Mouse (Mus musculus) hindbrain, embryonic 13.5 days (tissue): Measurements from ENCODE around the gene Sema6d. TPM values are rescaled to one million over a fixed set of nuclear protein-coding genes. Genes with fewer than 3 reads are reported as not detected.

Experiments
- ATAC-seq: fragments of 200-750 bp; cut with Nextera tagmentation; 2 replicates; pipeline ENCODE4 v1.8.0; 2017; ENCODE audit warnings: moderate TSS enrichment; ENCODE audit not compliant: low FRiP score
- H3K27ac ChIP-seq: fragments of 300-500 bp; sonication (generic); 2 replicates; pipeline ENCODE4 v1.5.1; 2015; ENCODE audit warnings: inconsistent platforms, mild to moderate bottlenecking, moderate library complexity
- H3K27me3 ChIP-seq: fragments of 300-500 bp; sonication (generic); 2 replicates; pipeline ENCODE4 v1.6.1; 2015; ENCODE audit warnings: mild to moderate bottlenecking, inconsistent platforms
- H3K36me3 ChIP-seq: fragments of 300-500 bp; sonication (generic); 2 replicates; pipeline ENCODE4 v1.6.1; 2015; ENCODE audit warnings: mild to moderate bottlenecking, inconsistent platforms
- H3K4me1 ChIP-seq: fragments of 300-500 bp; sonication (generic); replicated peaks from 2 replicates; pipeline ENCODE4 v1.6.1; 2015; ENCODE audit warnings: inconsistent platforms
- H3K4me2 ChIP-seq: fragments of 300-500 bp; sonication (generic); 2 replicates; pipeline ENCODE4 v1.6.1; 2015; ENCODE audit warnings: inconsistent platforms, mild to moderate bottlenecking, moderate library complexity
- H3K4me3 ChIP-seq: fragments of 300-500 bp; sonication (generic); 2 replicates; pipeline ENCODE4 v1.5.1; 2015; ENCODE audit warnings: mild to moderate bottlenecking, inconsistent platforms
- H3K9ac ChIP-seq: fragments of 300-500 bp; sonication (generic); 2 replicates; pipeline ENCODE4 v1.6.1; 2015; ENCODE audit warnings: mild to moderate bottlenecking, inconsistent platforms
- H3K9me3 ChIP-seq: fragments of 300-500 bp; sonication (generic); 2 replicates; pipeline ENCODE4 v1.6.1; 2016; ENCODE audit warnings: inconsistent platforms
- WGBS: fragments of 180-500 bp; shearing (Covaris S2); methylation state at CpG from one replicate; pipeline ENCODE4 v1.1.7; 2015; 5-methylcytosine and 5-hydroxymethylcytosine counted together
- polyA plus RNA-seq: library from polyadenylated mRNA; unstranded; fragments of >200 nt; fragmentation: Nextera tagmentation; extraction: Ambion mirVana; gene quantifications from 2 replicates; pipeline ENCODE4 v1.2.1, GENCODE M21; 2015

The Sema6d gene
- polyA plus RNA-seq, 1 experiment from 2014 or later = 35.6 TPM

GRCm38 (mm10) chr2:124420170-124420825, 330.5 kb downstream of the Sema6d start:
- no peak overlapping the region for H3K27ac ChIP-seq
- H3K27me3 ChIP-seq = no peaks in the 10 kb centered on the region
- no peaks in the 10 kb centered on the region for H3K4me1 ChIP-seq
- whole genome bisulfite sequencing = 60% methylated on average over 1 of the region's 1 CpGs
- no peak overlapping the region for H3K9ac ChIP-seq
- no peaks in the 10 kb centered on the region for H3K36me3 ChIP-seq
- H3K4me2 ChIP-seq = no peak overlapping the region
- H3K4me3 ChIP-seq = no peak overlapping the region
- ATAC-seq = no peak
- no peaks in the 10 kb centered on the region for H3K9me3 ChIP-seq

GRCm38 (mm10) chr2:124429744-124430143, 340.0 kb downstream of the Sema6d start:
- Histone ChIP-seq H3K9ac (no peak overlapping the region), H3K4me3 (no peak overlapping the region), H3K36me3 (no peaks in the 10 kb centered on the region), H3K9me3 (no peaks in the 10 kb centered on the region), H3K27ac (no peak overlapping the region), H3K27me3 (no peaks in the 10 kb centered on the region), H3K4me1 (no peaks in the 10 kb centered on the region), H3K4me2 (no peak overlapping the region)
- no peak for ATAC-seq
- 83% methylated on average over 5 of the region's 5 CpGs for WGBS

- Histone ChIP-seq H3K27ac (no peak overlapping the region), H3K4me2 (no peak overlapping the region), H3K4me3 (no peak overlapping the region), H3K9me3 (no peaks in the 10 kb centered on the region), H3K27me3 (no peaks in the 10 kb centered on the region), H3K4me1 (0 out of 2 replicates have a peak, but pooled peaks cover 7% of the 10 kb centered on the region), H3K9ac (no peak overlapping the region), H3K36me3 (no peaks in the 10 kb centered on the region)
- 89% methylated on average over 3 of the region's 3 CpGs for WGBS
- ATAC-seq = no peak
These were observed 340.9 kb downstream of the Sema6d start for GRCm38 (mm10) chr2:124430708-124431107.

- no peak overlapping the region for H3K9ac ChIP-seq
- H3K27me3 ChIP-seq = no peaks in the 10 kb centered on the region
- H3K9me3 ChIP-seq = no peaks in the 10 kb centered on the region
- no peak overlapping the region for H3K27ac ChIP-seq
- ATAC-seq = no peak
- no peaks in the 10 kb centered on the region for H3K36me3 ChIP-seq
- H3K4me2 ChIP-seq = no peak overlapping the region
- H3K4me3 ChIP-seq = no peak overlapping the region
- peaks cover 7% of the 10 kb centered on the region; the same call in 1 of the 2 replicates for H3K4me1 ChIP-seq
- WGBS = 82% methylated on average over 12 of the region's 12 CpGs
These were observed 345.7 kb downstream of the Sema6d start for GRCm38 (mm10) chr2:124435382-124436002.

GRCm38 (mm10) chr2:124436704-124437103, 346.9 kb downstream of the Sema6d start:
- no peaks in the 10 kb centered on the region for H3K9me3 ChIP-seq
- no peak for ATAC-seq
- H3K9ac ChIP-seq = no peak overlapping the region
- no peaks in the 10 kb centered on the region for H3K27me3 ChIP-seq
- no peak overlapping the region for H3K4me2 ChIP-seq
- no peak overlapping the region for H3K4me3 ChIP-seq
- H3K36me3 ChIP-seq = no peaks in the 10 kb centered on the region
- no peak overlapping the region for H3K27ac ChIP-seq
- 73% methylated on average over 8 of the region's 8 CpGs for WGBS
- peaks cover 10% of the 10 kb centered on the region; the same call in 1 of the 2 replicates for H3K4me1 ChIP-seq

- Histone ChIP-seq H3K4me3 (no peak overlapping the region), H3K4me2 (no peak overlapping the region), H3K36me3 (no peaks in the 10 kb centered on the region), H3K27ac (no peak overlapping the region), H3K9ac (no peak overlapping the region), H3K4me1 (0 out of 2 replicates have a peak, but pooled peaks cover 2% of the 10 kb centered on the region), H3K27me3 (no peaks in the 10 kb centered on the region), H3K9me3 (no peaks in the 10 kb centered on the region)
- no peak for ATAC-seq
- 93% methylated on average over 2 of the region's 2 CpGs for WGBS
These were observed 354.4 kb downstream of the Sema6d start for GRCm38 (mm10) chr2:124444199-124444598.

- Histone ChIP-seq H3K4me2 (no peak overlapping the region), H3K27me3 (no peaks in the 10 kb centered on the region), H3K27ac (no peak overlapping the region), H3K4me3 (no peak overlapping the region), H3K4me1 (no peaks in the 10 kb centered on the region), H3K9ac (no peak overlapping the region), H3K36me3 (no peaks in the 10 kb centered on the region), H3K9me3 (no peaks in the 10 kb centered on the region)
- WGBS = 87% methylated on average over 2 of the region's 2 CpGs
- no peak for ATAC-seq
These were observed 366.1 kb downstream of the Sema6d start for GRCm38 (mm10) chr2:124455881-124456280.

- Histone ChIP-seq H3K27ac (no peak overlapping the region), H3K4me1 (no peaks in the 10 kb centered on the region), H3K4me2 (no peak overlapping the region), H3K9me3 (no peaks in the 10 kb centered on the region), H3K27me3 (no peaks in the 10 kb centered on the region), H3K4me3 (no peak overlapping the region), H3K36me3 (no peaks in the 10 kb centered on the region), H3K9ac (no peak overlapping the region)
- WGBS = 96% methylated on average over 4 of the region's 4 CpGs
- ATAC-seq = no peak
These were observed 367.2 kb downstream of the Sema6d start for GRCm38 (mm10) chr2:124456999-124457398.

GRCm38 (mm10) chr2:124458028-124458427, 368.3 kb downstream of the Sema6d start:
- Histone ChIP-seq H3K9ac (no peak overlapping the region), H3K4me1 (no peaks in the 10 kb centered on the region), H3K4me3 (no peak overlapping the region), H3K36me3 (no peaks in the 10 kb centered on the region), H3K27ac (no peak overlapping the region), H3K27me3 (no peaks in the 10 kb centered on the region), H3K4me2 (no peak overlapping the region), H3K9me3 (no peaks in the 10 kb centered on the region)
- WGBS = 82% methylated on average over 2 of the region's 2 CpGs
- no peak for ATAC-seq

- Histone ChIP-seq H3K9ac (no peak overlapping the region), H3K27me3 (no peaks in the 10 kb centered on the region), H3K9me3 (no peaks in the 10 kb centered on the region), H3K4me2 (no peak overlapping the region), H3K4me1 (0 out of 2 replicates have a peak, but pooled peaks cover 4% of the 10 kb centered on the region), H3K27ac (no peak overlapping the region), H3K4me3 (no peak overlapping the region), H3K36me3 (no peaks in the 10 kb centered on the region)
- 68% methylated on average over 2 of the region's 2 CpGs for WGBS
- no peak for ATAC-seq
These were observed 371.2 kb downstream of the Sema6d start for GRCm38 (mm10) chr2:124460956-124461355.

GRCm38 (mm10) chr2:124461378-124461851, 371.6 kb downstream of the Sema6d start:
- no peaks in the 10 kb centered on the region for H3K27me3 ChIP-seq
- 51% methylated on average over 3 of the region's 3 CpGs for WGBS

GRCm38 (mm10) chr2:124465004-124465946, 375.5 kb downstream of the Sema6d start:
- no peak overlapping the region for H3K27ac ChIP-seq
- H3K4me3 ChIP-seq = no peak overlapping the region
- WGBS = 53% methylated on average over 8 of the region's 8 CpGs
- no peak overlapping the region for H3K9ac ChIP-seq
- H3K36me3 ChIP-seq = no peaks in the 10 kb centered on the region
- peaks cover 12% of the 10 kb centered on the region; the same call in 1 of the 2 replicates for H3K4me1 ChIP-seq
- no peak overlapping the region for H3K4me2 ChIP-seq
- ATAC-seq = no peak
- H3K9me3 ChIP-seq = no peaks in the 10 kb centered on the region
- no peaks in the 10 kb centered on the region for H3K27me3 ChIP-seq

More at GRCm38 (mm10) chr2:124461378-124461851, 371.6 kb downstream of the Sema6d start:
- Histone ChIP-seq H3K4me2 (no peak overlapping the region), H3K27ac (no peak overlapping the region), H3K4me3 (no peak overlapping the region), H3K9ac (no peak overlapping the region), H3K36me3 (no peaks in the 10 kb centered on the region), H3K4me1 (0 out of 2 replicates have a peak, but pooled peaks cover 4% of the 10 kb centered on the region), H3K9me3 (no peaks in the 10 kb centered on the region)
- ATAC-seq = no peak
